Mouse (Mus musculus) spleen, embryonic (tissue): Measurements from ENCODE around the gene Mmp2.
"Not testable (repeated sequence)": the region's sequence is repeated elsewhere in the genome, so short reads cannot be mapped to it uniquely, and the experiment has no call there.

Source experiments
- CTCF ChIA-PET: fragments of 350-600 bp; sonication (Branson Sonifier 250); formaldehyde crosslinking; loops from one replicate; lab custom pipeline; 2022; lab: Charles Lee

Mmp2 gene

GRCm38 (mm10) chr8:92827243-92828034 lies at the start of gene Mmp2:
Gene Mmp2 (plus strand): TSS chr8:92827291.
- CTCF ChIA-PET: no interaction called here

- CTCF ChIA-PET: no interaction called here
These were observed 46.1 kb upstream of the Mmp2 start for GRCm38 (mm10) chr8:92780976-92781375.

- CTCF ChIA-PET: no interaction called here
These were observed 43.0 kb upstream of the Mmp2 start for GRCm38 (mm10) chr8:92783906-92784610.

- CTCF ChIA-PET: interaction anchor here (0.7 kb wide), 1 partner anchor 256 kb away, joined by 4 read pairs; no protein-coding TSS in a partner anchor
These were observed 36.3 kb upstream of the Mmp2 start for GRCm38 (mm10) chr8:92790835-92791234.

DNA sequence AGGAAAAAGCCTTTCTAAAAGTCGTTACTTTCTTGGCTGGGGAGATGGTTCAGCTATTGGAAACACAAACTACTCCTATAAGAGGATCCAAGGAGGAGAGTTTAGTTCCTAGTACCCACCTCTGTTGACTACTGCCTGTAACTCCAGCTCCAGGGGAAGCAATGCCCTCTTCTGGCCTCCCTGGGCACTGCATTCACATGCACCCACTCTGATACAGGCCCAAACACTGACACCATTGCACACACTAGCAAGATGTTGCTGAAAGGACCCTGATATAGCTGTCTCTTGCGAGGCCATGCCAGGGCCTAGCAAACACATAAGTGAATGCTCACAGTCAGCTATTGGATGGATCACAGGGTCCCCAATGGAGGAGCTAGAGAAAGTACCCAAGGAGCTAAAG lies 35.1 kb upstream of the Mmp2 start:
- CTCF ChIA-PET: not testable (repeated sequence)

DNA sequence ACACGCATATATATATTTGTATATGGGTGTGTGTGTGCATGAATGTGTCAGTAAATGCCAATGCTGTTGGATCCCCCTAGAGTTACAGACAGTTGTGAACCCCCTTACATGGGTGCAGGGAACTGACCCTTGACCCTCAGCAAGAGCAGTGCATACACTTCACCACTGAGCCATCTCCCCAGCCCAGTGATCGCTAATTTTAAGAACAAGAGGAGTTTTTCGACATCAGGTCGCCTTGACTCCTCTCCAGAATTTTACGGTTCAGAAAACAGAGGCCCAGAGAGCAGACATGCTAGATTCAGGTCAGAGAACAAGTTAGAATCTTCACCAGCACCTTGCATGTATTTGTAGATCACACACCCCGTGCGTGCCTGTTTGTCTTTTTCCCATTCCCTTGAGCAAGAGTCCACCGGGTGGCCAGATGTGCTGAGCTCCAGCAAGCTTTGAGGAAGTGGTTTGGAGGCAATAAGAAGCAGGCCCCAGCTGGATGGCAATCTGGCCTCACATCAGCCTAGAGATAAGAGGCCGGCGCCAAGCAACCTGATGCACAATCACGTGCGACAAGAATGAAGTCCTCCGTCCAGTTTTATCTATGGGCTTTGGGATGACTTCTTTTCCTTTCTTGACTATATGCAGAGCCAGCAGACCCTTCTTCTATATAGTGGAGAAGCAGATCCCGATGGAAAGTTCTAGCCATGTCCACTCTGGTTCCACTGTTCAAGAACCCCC lies 33.1 kb upstream of the Mmp2 start:
- CTCF ChIA-PET: no interaction called here

DNA sequence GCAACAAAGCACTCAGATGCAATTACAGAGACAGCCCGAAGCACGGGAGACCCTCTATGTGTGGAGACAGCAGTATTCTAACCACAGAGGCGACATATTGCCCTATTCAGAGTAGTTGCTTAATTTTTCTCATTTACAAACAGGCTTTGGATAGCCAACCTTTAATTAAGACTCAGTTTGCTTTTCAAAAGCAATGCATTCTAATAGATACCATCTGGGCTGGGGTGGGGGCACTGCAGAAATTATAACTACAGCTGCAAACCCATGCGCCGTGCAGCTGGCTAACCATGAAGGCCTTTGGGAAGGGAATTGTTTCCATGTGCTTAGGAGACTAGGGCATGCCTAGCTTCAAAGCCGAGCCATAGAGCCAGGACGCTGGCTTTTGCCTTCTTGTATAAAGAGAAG lies 29.6 kb upstream of the Mmp2 start:
- CTCF ChIA-PET: no interaction called here

- CTCF ChIA-PET: no interaction called here
These were observed 27.7 kb upstream of the Mmp2 start for GRCm38 (mm10) chr8:92799406-92799805.

- CTCF ChIA-PET: no interaction called here
These were observed 25.9 kb upstream of the Mmp2 start for GRCm38 (mm10) chr8:92801231-92801630.

GRCm38 (mm10) chr8:92802591-92802990 lies 24.5 kb upstream of the Mmp2 start:
- CTCF ChIA-PET: no interaction called here

DNA sequence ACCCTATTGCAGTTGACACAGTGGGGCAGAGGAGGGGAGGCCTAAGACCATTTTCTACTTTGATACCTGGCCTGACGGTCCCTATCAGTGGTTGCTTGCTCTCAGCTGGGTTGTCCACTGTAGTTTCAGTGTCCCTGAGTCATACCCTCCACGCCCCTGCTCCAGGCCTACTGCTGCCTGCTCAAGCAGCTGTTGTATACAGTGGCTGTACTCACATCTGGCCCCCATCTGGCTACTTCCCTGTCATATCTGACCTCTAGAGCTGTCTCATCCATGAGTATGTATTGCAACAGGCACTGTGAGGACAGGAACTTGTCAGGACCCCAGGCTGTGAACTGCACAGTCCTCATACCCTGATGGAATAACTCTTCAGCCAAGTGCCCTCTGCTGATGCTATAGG lies 14.3 kb upstream of the Mmp2 start:
- CTCF ChIA-PET: no interaction called here

GRCm38 (mm10) chr8:92815661-92816060 lies 11.4 kb upstream of the Mmp2 start:
- CTCF ChIA-PET: no interaction called here

DNA sequence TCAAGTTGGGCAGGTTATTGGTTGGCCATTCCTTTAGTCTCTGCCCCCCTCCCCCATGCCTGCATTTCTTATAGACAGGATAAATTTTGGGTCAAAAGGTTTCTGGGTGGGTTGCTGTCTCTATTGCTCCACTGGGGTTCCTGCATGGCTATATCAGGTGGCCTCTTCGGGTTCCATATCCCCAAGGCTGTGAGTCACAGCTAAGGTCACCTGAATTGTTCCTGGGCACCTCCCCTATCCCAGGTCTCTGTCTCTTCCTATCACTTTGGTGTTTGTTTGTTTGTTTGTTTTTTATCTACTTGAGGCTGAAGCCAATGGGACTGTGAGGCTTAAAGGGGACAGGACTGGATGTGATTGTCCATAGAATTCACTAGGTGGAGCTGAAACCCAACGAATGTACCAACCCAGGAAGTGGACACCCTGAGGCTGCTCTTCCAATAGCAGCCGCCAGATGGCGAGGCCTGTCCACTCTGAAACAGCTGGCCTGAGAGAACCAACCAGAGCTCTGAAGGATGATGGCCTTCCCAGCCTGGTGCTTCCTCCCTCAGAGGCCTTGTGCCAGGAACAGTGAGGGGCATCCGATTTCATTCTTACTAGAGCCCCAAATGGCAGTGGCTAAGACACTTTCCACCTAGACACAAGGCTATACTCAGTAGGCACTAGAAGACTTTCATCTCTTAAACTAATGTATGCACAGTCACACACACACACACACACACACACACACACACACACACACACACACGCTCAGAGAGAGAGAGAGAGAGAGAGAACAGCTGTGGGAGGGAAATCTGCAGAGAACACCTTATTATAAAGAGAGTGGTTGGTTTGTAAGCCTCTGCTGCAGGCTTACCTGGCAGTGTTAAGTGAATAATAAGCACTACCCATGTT lies 8.9 kb upstream of the Mmp2 start:
- CTCF ChIA-PET: interaction anchor here (1.1 kb wide), 1 partner anchor 59 kb away, joined by 3 read pairs; no protein-coding TSS in a partner anchor

- CTCF ChIA-PET: no interaction called here
These were observed 5.9 kb upstream of the Mmp2 start for GRCm38 (mm10) chr8:92821151-92821550.

GRCm38 (mm10) chr8:92822386-92822785 lies 4.7 kb upstream of the Mmp2 start:
- CTCF ChIA-PET: no interaction called here

GRCm38 (mm10) chr8:92825991-92826390 lies 1.1 kb upstream of the Mmp2 start:
- CTCF ChIA-PET: interaction anchor here (0.7 kb wide), 1 partner anchor 1565 kb away, joined by 4 read pairs; no protein-coding TSS in a partner anchor

GRCm38 (mm10) chr8:92828251-92828743 lies 1.2 kb downstream of the Mmp2 start:
- CTCF ChIA-PET: no interaction called here

GRCm38 (mm10) chr8:92834065-92834731 lies 7.1 kb downstream of the Mmp2 start:
- CTCF ChIA-PET: no interaction called here

- CTCF ChIA-PET: no interaction called here
These were observed 7.9 kb downstream of the Mmp2 start for GRCm38 (mm10) chr8:92834786-92835500.

GRCm38 (mm10) chr8:92835901-92836300 lies 8.8 kb downstream of the Mmp2 start:
- CTCF ChIA-PET: no interaction called here
